Mouse (Mus musculus) thymus, adult 2 months (tissue): ENCODE measurements around the gene Prom1.

Experiments used
- CTCF ChIP-seq: fragments of 200-500 bp; IDR thresholded peaks from 2 replicates; pipeline ENCODE4 v1.5.1; 2012; ENCODE audit warnings: mild to moderate bottlenecking, control low read depth, low read length, moderate library complexity, borderline replicate concordance; ENCODE audit not compliant: control insufficient read depth, poor library complexity, insufficient read depth; ENCODE audit errors: extremely low read depth
- POLR2A ChIP-seq: fragments of 200-500 bp; IDR thresholded peaks from 2 replicates; pipeline ENCODE4 v1.6.1; 2012; ENCODE audit warnings: mild to moderate bottlenecking, low read length, control low read depth, moderate library complexity; ENCODE audit not compliant: control insufficient read depth, poor library complexity, insufficient read depth; ENCODE audit errors: extremely low read depth

GRCm38 (mm10) chr5:44070529-44071133 lies 31.2 kb downstream of the Prom1 start:
- TF ChIP-seq POLR2A (no peak), CTCF (no peak)
